Mouse (Mus musculus): ENCODE measurements at regions not wholly inside any gene's neighbourhood (a gene's known extent, or its start where the extent isn't known, plus 50 kb on each side); places are given as distances from the start of the nearest gene placed in this dataset.
"Not testable (repeated sequence)": the region's sequence is repeated elsewhere in the genome, so short reads cannot be mapped to it uniquely, and the experiment has no call there.

DNA sequence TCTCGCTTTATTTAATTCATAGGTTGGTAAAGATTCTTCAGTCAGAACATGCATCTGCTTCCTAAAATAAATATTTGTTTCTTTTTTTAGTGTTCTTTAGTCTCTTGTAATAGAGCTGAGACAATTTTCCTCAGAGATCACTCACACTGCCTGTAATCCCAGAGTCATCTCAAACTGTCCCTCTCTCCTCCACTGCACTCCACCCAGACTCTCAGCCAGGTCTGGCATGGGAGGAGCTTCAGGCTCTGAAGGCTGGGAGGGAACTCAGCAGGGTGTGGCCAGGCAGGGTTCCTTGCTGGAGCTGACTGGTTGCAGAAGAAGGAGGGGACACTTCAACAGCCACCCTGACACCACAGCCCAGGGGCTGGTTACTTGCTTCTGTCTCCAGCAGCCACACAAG, 536.9 kb upstream of the Olfr1507 start:
- H3K9me3 ChIP-seq (replicated peaks; ENCODE audit: control insufficient read depth, low read length); H3K27me3 ChIP-seq (ENCODE audit: control insufficient read depth, insufficient read depth, low read length); ATAC-seq (replicated peaks; ENCODE audit: insufficient number of reproducible peaks, low FRiP score, low TSS enrichment, low read depth); H3K36me3 ChIP-seq (replicated peaks; ENCODE audit: control insufficient read depth, insufficient read depth, low read depth, low read length); H3K9ac ChIP-seq (replicated peaks; ENCODE audit: low read length); H3K4me2 ChIP-seq (ENCODE audit: low read depth, low read length); H3K4me3 ChIP-seq (ENCODE audit: low read depth, low read length); H3K4me1 ChIP-seq (ENCODE audit: control insufficient read depth, insufficient read depth, low read length); H3K27ac ChIP-seq (replicated peaks; ENCODE audit: low read depth, low read length); DNase-seq (ENCODE audit: low spot score): not testable (repeated sequence)
- no CpG with 5 or more reads among the region's 1 CpGs for WGBS

DNA sequence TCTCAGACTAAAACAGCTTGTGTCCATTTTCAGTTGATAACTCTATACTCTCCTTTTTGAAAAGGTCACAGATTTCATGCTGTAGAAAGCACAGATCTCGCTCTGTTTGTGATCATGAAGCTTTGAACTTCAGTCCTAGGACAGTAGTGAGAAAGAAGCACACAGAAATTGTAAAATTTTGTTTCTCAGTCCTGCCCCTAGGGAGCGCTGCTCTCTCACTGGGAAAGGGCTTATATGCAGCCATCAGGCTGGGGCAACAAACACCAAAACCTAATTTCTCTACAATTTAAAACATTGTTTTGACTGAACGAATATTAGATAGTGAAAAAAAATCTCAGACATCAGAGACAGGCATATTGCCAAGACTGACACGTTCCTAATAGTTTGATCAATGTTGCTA, 534.7 kb upstream of the Olfr1507 start:
- DNase-seq (ENCODE audit: low spot score); H3K27ac ChIP-seq (replicated peaks; ENCODE audit: low read depth, low read length); H3K4me1 ChIP-seq (ENCODE audit: control insufficient read depth, insufficient read depth, low read length); H3K27me3 ChIP-seq (ENCODE audit: control insufficient read depth, insufficient read depth, low read length); H3K9ac ChIP-seq (replicated peaks; ENCODE audit: low read length); ATAC-seq (replicated peaks; ENCODE audit: insufficient number of reproducible peaks, low FRiP score, low TSS enrichment, low read depth); H3K4me3 ChIP-seq (ENCODE audit: low read depth, low read length); H3K4me2 ChIP-seq (ENCODE audit: low read depth, low read length); H3K36me3 ChIP-seq (replicated peaks; ENCODE audit: control insufficient read depth, insufficient read depth, low read depth, low read length); H3K9me3 ChIP-seq (replicated peaks; ENCODE audit: control insufficient read depth, low read length): not testable (repeated sequence)
- WGBS: no CpG with 5 or more reads among the region's 4 CpGs

DNA sequence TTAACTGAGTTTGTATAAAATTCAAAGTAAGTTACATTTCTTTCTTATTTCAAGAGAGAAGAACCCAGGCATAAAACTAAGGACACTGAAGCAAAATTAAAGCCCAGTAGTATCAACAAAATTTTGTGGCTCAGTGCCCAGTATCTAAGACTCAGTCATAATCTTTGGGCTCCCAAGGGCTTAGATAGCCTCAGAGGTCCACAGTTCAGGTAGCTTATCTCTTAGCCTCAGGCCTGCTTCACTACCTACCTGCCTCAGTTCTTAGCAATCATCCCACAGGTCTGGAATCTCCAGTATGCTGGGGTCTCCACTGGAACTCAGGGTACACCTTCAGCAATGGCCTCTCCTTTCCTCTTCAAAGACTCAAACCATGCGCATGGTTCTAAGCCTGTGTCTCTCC, 531.4 kb upstream of the Olfr1507 start:
- ATAC-seq (replicated peaks; ENCODE audit: insufficient number of reproducible peaks, low FRiP score, low TSS enrichment, low read depth); H3K36me3 ChIP-seq (replicated peaks; ENCODE audit: control insufficient read depth, insufficient read depth, low read depth, low read length); H3K4me1 ChIP-seq (ENCODE audit: control insufficient read depth, insufficient read depth, low read length); DNase-seq (ENCODE audit: low spot score); H3K9me3 ChIP-seq (replicated peaks; ENCODE audit: control insufficient read depth, low read length); H3K27me3 ChIP-seq (ENCODE audit: control insufficient read depth, insufficient read depth, low read length); H3K9ac ChIP-seq (replicated peaks; ENCODE audit: low read length); H3K27ac ChIP-seq (replicated peaks; ENCODE audit: low read depth, low read length); H3K4me3 ChIP-seq (ENCODE audit: low read depth, low read length); H3K4me2 ChIP-seq (ENCODE audit: low read depth, low read length): not testable (repeated sequence)
- no CpG with 5 or more reads among the region's 1 CpGs for WGBS

DNA sequence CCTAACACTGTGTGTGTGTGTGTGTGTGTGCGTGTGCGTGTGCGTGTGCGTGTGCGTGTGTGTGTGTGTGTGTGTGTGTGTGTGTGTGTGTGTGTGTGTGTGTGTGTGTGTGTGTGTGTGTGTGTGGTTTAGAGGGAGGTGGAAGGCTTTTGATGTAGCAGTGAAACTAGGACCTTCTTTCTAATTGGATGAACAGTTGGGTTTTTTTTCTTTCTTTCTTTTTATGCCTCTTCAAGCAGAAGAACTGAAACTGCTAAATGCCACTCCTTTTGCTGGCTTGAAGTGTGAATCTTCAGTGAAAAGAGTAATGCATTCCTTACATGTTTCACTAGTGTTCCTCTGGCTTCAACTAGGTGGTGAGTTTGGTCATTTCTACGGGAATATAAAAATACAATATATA, 524.6 kb upstream of the Olfr1507 start:
- not testable (repeated sequence) for H3K27ac ChIP-seq (replicated peaks; ENCODE audit: low read depth, low read length); ATAC-seq (replicated peaks; ENCODE audit: insufficient number of reproducible peaks, low FRiP score, low TSS enrichment, low read depth)

DNA sequence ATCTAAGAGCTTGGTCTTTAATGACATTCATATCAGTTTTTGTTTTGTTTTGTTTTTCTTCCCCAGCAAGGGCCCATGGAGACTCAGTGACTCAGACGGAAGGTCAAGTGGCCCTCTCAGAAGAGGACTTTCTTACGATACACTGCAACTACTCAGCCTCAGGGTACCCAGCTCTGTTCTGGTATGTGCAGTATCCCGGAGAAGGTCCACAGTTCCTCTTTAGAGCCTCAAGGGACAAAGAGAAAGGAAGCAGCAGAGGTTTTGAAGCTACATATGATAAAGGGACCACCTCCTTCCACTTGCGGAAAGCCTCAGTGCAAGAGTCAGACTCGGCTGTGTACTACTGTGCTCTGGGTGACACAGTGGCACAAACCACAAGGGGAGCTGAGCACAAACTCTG, 512.2 kb upstream of the Olfr1507 start:
- not testable (repeated sequence) for H3K27ac ChIP-seq (replicated peaks; ENCODE audit: low read depth, low read length); H3K9me3 ChIP-seq (replicated peaks; ENCODE audit: control insufficient read depth, low read length); DNase-seq (ENCODE audit: low spot score); H3K9ac ChIP-seq (replicated peaks; ENCODE audit: low read length); H3K4me1 ChIP-seq (ENCODE audit: control insufficient read depth, insufficient read depth, low read length); H3K27me3 ChIP-seq (ENCODE audit: control insufficient read depth, insufficient read depth, low read length); H3K4me3 ChIP-seq (ENCODE audit: low read depth, low read length); ATAC-seq (replicated peaks; ENCODE audit: insufficient number of reproducible peaks, low FRiP score, low TSS enrichment, low read depth); H3K4me2 ChIP-seq (ENCODE audit: low read depth, low read length); H3K36me3 ChIP-seq (replicated peaks; ENCODE audit: control insufficient read depth, insufficient read depth, low read depth, low read length)
- no CpG with 5 or more reads among the region's 5 CpGs for WGBS

More for the DNA sequence above, 524.6 kb upstream of the Olfr1507 start:
- H3K9ac ChIP-seq (replicated peaks; ENCODE audit: low read length); H3K36me3 ChIP-seq (replicated peaks; ENCODE audit: control insufficient read depth, insufficient read depth, low read depth, low read length); DNase-seq (ENCODE audit: low spot score); H3K27me3 ChIP-seq (ENCODE audit: control insufficient read depth, insufficient read depth, low read length); H3K9me3 ChIP-seq (replicated peaks; ENCODE audit: control insufficient read depth, low read length); H3K4me1 ChIP-seq (ENCODE audit: control insufficient read depth, insufficient read depth, low read length); H3K4me3 ChIP-seq (ENCODE audit: low read depth, low read length); H3K4me2 ChIP-seq (ENCODE audit: low read depth, low read length): not testable (repeated sequence)
- no CpG with 5 or more reads among the region's 6 CpGs for WGBS

DNA sequence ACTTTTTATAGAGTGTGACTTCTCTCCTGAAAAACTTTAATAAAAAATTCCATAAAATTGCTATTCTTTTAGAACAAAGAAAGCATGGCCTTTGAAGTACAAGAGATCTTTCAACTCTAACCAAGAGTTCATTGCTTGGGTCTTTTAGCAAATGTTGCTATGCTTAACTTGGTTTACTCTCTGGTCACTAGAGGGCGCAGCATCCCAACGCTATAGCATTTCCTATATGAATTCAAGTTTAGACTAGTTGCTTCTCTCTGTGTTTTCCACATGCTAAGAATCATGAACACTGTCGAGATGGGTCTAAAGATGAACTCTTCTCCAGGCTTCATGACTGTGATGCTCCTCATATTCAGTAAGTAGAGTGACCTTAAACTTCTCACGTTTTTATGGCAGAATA, 511.8 kb upstream of the Olfr1507 start:
- not testable (repeated sequence) for H3K27me3 ChIP-seq (ENCODE audit: control insufficient read depth, insufficient read depth, low read length); DNase-seq (ENCODE audit: low spot score); H3K36me3 ChIP-seq (replicated peaks; ENCODE audit: control insufficient read depth, insufficient read depth, low read depth, low read length); H3K9me3 ChIP-seq (replicated peaks; ENCODE audit: control insufficient read depth, low read length); H3K4me3 ChIP-seq (ENCODE audit: low read depth, low read length); H3K27ac ChIP-seq (replicated peaks; ENCODE audit: low read depth, low read length); H3K4me1 ChIP-seq (ENCODE audit: control insufficient read depth, insufficient read depth, low read length); H3K4me2 ChIP-seq (ENCODE audit: low read depth, low read length); ATAC-seq (replicated peaks; ENCODE audit: insufficient number of reproducible peaks, low FRiP score, low TSS enrichment, low read depth); H3K9ac ChIP-seq (replicated peaks; ENCODE audit: low read length)
- no CpG with 5 or more reads among the region's 4 CpGs for WGBS

DNA sequence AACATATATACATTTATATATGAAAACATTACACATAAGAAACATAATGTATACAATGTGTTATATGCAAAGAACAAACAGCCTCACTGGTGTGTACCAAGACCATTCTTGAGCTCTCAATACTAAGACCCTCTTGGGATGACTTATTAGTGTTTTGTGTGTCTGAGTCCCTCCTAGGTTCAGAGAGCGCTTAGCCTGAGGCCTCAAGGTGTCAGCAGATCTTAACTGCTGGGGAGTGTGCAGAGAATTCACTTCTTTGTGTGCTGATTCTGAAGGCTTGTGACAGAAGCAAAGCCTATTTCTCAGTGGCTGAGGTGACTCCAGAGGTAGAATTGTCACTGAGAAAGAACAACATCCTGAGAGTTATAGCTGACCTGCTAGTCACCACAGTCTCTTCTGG, 505.7 kb upstream of the Olfr1507 start:
- H3K4me2 ChIP-seq (ENCODE audit: low read depth, low read length); DNase-seq (ENCODE audit: low spot score); H3K9me3 ChIP-seq (replicated peaks; ENCODE audit: control insufficient read depth, low read length); H3K27me3 ChIP-seq (ENCODE audit: control insufficient read depth, insufficient read depth, low read length); ATAC-seq (replicated peaks; ENCODE audit: insufficient number of reproducible peaks, low FRiP score, low TSS enrichment, low read depth); H3K4me1 ChIP-seq (ENCODE audit: control insufficient read depth, insufficient read depth, low read length); H3K36me3 ChIP-seq (replicated peaks; ENCODE audit: control insufficient read depth, insufficient read depth, low read depth, low read length); H3K27ac ChIP-seq (replicated peaks; ENCODE audit: low read depth, low read length); H3K4me3 ChIP-seq (ENCODE audit: low read depth, low read length); H3K9ac ChIP-seq (replicated peaks; ENCODE audit: low read length): not testable (repeated sequence)
- WGBS: 89% methylated on average over 1 of the region's 1 CpGs

- not testable (repeated sequence) for H3K36me3 ChIP-seq (replicated peaks; ENCODE audit: control insufficient read depth, insufficient read depth, low read depth, low read length); H3K9ac ChIP-seq (replicated peaks; ENCODE audit: low read length); H3K27ac ChIP-seq (replicated peaks; ENCODE audit: low read depth, low read length); H3K9me3 ChIP-seq (replicated peaks; ENCODE audit: control insufficient read depth, low read length); H3K4me3 ChIP-seq (ENCODE audit: low read depth, low read length); H3K27me3 ChIP-seq (ENCODE audit: control insufficient read depth, insufficient read depth, low read length); DNase-seq (ENCODE audit: low spot score); ATAC-seq (replicated peaks; ENCODE audit: insufficient number of reproducible peaks, low FRiP score, low TSS enrichment, low read depth); H3K4me2 ChIP-seq (ENCODE audit: low read depth, low read length); H3K4me1 ChIP-seq (ENCODE audit: control insufficient read depth, insufficient read depth, low read length)
- WGBS: 71% methylated on average over 1 of the region's 4 CpGs
These were observed 496.7 kb upstream of the Olfr1507 start for GRCm38 (mm10) chr14:52992106-52992760.

Data from embryonic facial prominence, embryonic 11.5 days (tissue).